Mouse (Mus musculus): ENCODE data around the gene Rhobtb3. TPM values are rescaled to one million over a fixed set of nuclear protein-coding genes. Genes with fewer than 3 reads are reported as not detected.

Gene Rhobtb3
- polyA plus RNA-seq, 1 experiment from 2014 or later = 27.2 TPM

DNA sequence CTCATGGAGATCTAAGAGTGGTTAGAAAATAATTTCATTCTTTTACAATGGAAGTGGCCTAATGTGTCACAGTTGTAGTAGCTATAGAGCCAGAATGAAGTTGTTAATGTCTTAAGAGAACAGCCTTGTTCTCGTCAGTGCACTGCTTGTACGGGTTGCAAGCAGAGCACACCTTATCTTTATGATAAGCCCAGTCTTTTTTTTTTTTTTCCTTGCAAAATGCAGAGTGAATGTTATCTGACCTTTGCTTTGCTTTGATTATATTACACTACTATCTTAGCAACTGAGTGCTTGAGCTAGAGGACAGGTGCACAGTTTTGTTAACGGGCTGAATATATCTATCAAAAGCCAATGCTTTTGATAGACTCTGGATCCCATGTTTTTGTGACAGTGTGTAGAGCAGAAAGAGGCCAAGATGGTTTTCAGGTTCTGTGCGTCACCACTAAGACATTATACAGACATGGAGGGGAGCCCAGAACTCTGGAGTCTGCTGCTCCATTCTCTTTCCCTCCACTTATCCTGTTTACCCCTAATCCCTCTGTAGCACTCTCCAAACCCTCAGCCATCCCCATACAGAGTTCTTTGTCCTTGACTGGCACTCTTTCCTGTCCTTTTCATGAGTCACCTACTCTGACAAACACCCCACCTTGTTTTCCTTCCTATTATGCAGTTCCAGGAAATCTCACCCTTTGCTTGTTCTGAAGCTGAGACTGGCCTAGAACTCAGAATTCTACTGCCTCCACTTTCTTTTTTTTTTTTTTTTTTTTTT is 68.9 kb downstream of the Rhobtb3 start:
- Histone ChIP-seq H3K9me3 (no peaks in the 10 kb centered on the region), H3K4me1 (replicated peaks) (0 out of 2 replicates have a peak, but pooled peaks cover under 1% of the 10 kb centered on the region), H3K36me3 (peaks cover 44% of the 10 kb centered on the region), H3K4me3 (no peak overlapping the region), H3K27ac (replicated peaks) (no peak overlapping the region), H3K4me2 (no peak overlapping the region), H3K9ac (no peak overlapping the region), H3K27me3 (no peaks in the 10 kb centered on the region)
- no peak for ATAC-seq (ENCODE audit: low read depth)
- 97% methylated on average over 4 of the region's 4 CpGs for WGBS

DNA sequence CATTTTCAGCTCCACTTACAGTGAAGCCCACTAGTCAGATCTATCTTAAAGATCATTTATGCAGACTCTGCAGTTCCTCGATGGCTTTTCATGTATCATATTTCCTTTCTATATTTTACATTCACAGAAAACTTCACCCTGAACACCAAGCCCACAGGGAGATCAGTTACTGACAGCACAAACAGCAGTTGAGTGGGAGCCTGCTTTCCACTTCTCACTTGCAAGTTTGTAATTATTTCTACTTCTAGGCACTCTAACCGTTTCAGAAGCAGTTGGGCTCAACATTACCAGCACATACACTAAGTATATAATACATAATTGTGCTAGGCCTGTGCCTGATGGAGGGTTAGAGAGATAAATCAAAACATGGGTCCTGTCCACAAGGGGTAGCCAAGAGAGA is 75.8 kb downstream of the Rhobtb3 start:
- H3K4me3 ChIP-seq = no peak overlapping the region
- H3K27me3 ChIP-seq = no peaks in the 10 kb centered on the region
- H3K27ac ChIP-seq (replicated peaks) = no peak overlapping the region
- peaks cover 37% of the 10 kb centered on the region for H3K36me3 ChIP-seq
- no peaks in the 10 kb centered on the region for H3K4me1 ChIP-seq (replicated peaks)
- H3K9me3 ChIP-seq = no peaks in the 10 kb centered on the region
- WGBS = 93% methylated on average over 2 of the region's 2 CpGs
- no peak overlapping the region for H3K9ac ChIP-seq
- no peak for ATAC-seq (ENCODE audit: low read depth)
- no peak overlapping the region for H3K4me2 ChIP-seq

DNA sequence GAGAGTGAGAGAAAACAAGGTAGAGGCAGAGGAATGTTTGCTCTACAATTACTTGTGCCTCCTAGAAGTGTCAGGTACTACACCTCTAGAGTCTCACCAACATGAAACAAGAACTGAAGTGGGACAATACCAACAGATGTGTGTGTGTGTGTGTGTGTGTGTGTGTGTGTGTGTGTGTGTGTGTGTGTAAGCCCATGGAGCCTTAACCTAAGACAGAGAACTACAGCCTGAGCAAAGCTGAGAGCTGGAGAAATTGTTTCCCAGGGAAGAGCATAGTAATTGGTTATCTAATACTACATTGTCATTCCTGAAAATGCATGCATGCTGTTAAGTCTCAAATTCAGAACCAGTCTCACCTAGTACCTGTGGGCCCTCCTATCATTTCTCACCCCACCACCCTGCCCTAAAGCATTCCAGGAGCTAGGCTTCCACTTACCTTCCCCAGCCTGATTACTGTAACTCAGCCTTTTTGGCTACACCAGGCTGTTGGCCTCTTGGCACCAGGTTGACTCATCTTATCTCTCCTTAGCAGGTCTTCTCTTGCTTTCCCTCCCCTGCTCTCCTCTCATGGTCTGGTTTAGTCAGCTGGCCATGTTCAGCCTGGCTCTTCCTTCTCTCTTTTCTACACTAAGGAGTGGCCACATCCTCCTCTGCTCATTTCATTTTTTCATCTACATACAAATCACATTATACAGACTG is 78.1 kb downstream of the Rhobtb3 start:
- Histone ChIP-seq H3K4me1 (replicated peaks) (no peaks in the 10 kb centered on the region), H3K9ac (no peak overlapping the region), H3K4me3 (no peak overlapping the region), H3K27me3 (no peaks in the 10 kb centered on the region), H3K4me2 (no peak overlapping the region), H3K36me3 (peaks cover 27% of the 10 kb centered on the region; the same call in 1 of the 2 replicates), H3K9me3 (no peaks in the 10 kb centered on the region), H3K27ac (replicated peaks) (no peak overlapping the region)
- no peak; the same call in 1 of the 2 replicates for ATAC-seq (ENCODE audit: low read depth)

DNA sequence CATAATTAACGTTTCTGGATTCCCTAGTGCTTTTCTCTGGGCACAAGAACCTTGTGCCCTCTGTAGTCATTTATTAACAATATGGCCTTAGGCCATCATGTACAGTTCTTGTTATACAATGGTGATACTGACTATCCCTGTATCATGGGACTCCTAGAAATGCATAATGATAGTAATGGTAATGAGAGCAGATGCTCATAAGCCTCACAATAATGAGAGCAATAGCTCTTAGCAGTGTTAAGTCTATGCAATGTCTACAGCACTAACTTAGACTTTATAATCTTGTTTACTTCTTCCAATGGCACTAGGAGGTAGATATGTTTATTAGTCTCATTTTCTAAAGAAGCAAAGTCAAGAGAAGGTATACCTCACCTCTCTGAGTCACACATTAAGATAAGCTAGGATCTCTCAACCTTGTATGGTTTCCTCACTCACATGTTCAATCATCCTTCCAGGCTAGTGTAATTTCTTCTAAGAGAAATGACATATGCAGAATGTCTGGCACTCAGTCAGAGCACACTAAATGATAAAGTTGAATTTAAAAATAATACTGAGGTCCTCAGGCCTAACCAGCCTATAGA is 84.4 kb downstream of the Rhobtb3 start:
- Histone ChIP-seq H3K9ac (no peak overlapping the region), H3K4me2 (no peak overlapping the region), H3K4me1 (replicated peaks) (no peaks in the 10 kb centered on the region), H3K36me3 (no peaks in the 10 kb centered on the region), H3K9me3 (peaks cover 7% of the 10 kb centered on the region; the same call in 1 of the 2 replicates), H3K4me3 (no peak overlapping the region), H3K27me3 (no peaks in the 10 kb centered on the region), H3K27ac (replicated peaks) (no peak overlapping the region)
- no peak for ATAC-seq (ENCODE audit: low read depth)
- 66% methylated on average over 1 of the region's 1 CpGs for WGBS

DNA sequence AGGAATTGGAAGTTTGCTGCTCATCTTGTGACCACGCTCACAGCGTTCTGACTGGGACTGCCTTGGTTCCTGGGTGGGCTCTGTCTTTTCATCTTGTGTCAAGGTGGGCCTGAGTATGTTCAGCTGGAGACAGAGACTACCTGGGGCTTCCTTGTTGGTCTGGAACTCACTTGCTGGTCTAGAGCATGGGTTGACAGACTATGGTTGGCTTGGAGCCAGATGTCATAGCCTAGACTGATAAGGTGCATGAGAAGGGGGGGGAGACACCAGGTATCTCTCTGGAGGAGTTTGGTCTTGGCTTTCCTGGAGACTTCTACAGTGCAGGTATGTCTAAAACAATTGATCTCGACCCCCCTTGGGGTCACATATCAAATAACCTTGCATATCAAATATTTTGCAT is 90.6 kb downstream of the Rhobtb3 start:
- H3K27me3 ChIP-seq = no peaks in the 10 kb centered on the region
- no peak overlapping the region for H3K27ac ChIP-seq (replicated peaks)
- H3K9ac ChIP-seq = no peak overlapping the region
- H3K4me1 ChIP-seq (replicated peaks) = 0 out of 2 replicates have a peak, but pooled peaks cover 3% of the 10 kb centered on the region
- H3K4me2 ChIP-seq = no peak overlapping the region
- peaks cover 7% of the 10 kb centered on the region; the same call in 1 of the 2 replicates for H3K9me3 ChIP-seq
- H3K36me3 ChIP-seq = no peaks in the 10 kb centered on the region
- no peak for ATAC-seq (ENCODE audit: low read depth)
- no peak overlapping the region for H3K4me3 ChIP-seq
- WGBS = 83% methylated on average over 3 of the region's 3 CpGs

DNA sequence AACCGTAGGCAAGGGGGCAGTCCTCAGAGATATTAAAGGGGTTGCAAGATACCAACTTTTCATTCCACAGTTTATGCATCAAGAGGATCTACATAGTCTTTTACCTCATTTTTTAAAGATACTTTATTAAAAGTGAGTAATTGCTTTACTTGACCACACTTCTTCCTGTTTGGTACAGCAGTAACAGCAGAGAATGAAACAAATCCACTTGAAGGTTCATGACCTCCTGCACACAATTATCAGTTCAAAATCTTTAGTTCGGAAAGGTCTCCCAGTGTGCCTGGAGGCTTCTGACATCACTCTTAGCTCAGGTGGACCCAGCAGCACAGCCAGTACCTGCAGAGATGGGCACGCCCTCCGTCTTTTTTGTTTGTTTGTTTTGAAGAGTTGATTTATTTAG is 91.7 kb downstream of the Rhobtb3 start:
- H3K4me1 ChIP-seq (replicated peaks) = 0 out of 2 replicates have a peak, but pooled peaks cover 3% of the 10 kb centered on the region
- WGBS = 91% methylated on average over 4 of the region's 4 CpGs
- H3K4me3 ChIP-seq = no peak overlapping the region
- no peaks in the 10 kb centered on the region for H3K36me3 ChIP-seq
- ATAC-seq (ENCODE audit: low read depth) = no peak
- no peaks in the 10 kb centered on the region for H3K27me3 ChIP-seq
- no peak overlapping the region for H3K27ac ChIP-seq (replicated peaks)
- no peak overlapping the region for H3K4me2 ChIP-seq
- H3K9ac ChIP-seq = no peak overlapping the region
- peaks cover 6% of the 10 kb centered on the region; the same call in 1 of the 2 replicates for H3K9me3 ChIP-seq

DNA sequence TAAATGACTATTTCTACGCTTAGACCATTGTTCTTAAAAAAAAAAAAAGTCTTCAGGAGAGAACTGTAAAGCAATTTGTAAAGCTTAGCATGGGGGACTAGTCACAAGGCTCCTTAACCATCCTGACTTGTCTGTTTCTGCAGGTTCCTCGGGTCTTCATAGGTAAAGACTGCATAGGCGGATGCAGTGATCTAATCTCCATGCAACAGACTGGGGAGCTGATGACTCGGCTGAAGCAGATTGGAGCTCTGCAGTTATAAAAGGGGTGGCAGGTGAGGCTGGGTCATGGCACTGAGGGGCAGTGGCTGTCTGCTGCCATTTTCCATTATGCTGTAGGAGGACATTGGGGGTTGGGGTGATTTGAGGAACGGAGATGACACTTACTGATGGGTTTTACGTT is 96.7 kb downstream of the Rhobtb3 start:
- ATAC-seq (ENCODE audit: low read depth) = no peak
- Histone ChIP-seq H3K27me3 (no peaks in the 10 kb centered on the region), H3K36me3 (no peaks in the 10 kb centered on the region), H3K4me3 (no peak overlapping the region), H3K9ac (no peak overlapping the region), H3K27ac (replicated peaks) (no peak overlapping the region), H3K9me3 (no peaks in the 10 kb centered on the region), H3K4me2 (no peak overlapping the region), H3K4me1 (replicated peaks) (0 out of 2 replicates have a peak, but pooled peaks cover 10% of the 10 kb centered on the region)
- 81% methylated on average over 6 of the region's 6 CpGs for WGBS

DNA sequence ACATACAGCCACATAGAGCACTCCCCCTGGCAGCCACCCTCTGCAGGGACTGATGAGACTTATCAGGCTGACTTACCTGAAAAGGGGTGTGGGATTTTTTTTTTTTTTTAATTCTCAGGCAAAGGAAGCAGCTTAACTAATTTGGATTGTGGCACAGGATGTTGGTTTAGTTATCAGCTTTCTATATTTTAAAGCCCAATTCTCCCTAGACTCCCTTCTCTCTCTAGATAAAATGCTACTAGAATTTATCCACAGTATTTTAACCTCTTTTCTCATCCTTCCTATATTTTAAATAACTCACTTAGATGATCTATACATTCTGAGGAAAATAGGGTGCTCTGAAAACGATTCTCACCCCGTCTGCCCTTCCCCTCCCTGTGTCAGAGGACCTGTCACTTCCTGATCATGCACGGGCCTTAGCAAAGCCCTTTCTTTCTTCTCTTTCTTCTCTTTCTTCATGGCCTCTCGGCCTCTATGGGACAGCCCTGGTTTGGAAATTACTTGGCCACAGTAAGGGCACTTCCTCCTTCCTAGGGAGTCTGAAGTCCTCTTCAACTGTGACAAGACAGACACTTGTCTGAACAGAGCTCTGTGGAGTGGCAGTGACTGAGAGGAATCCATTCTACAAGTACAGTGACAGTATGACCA is 98.1 kb downstream of the Rhobtb3 start:
- H3K9me3 ChIP-seq = no peaks in the 10 kb centered on the region
- H3K4me2 ChIP-seq = no peak overlapping the region
- no peak overlapping the region for H3K4me3 ChIP-seq
- H3K9ac ChIP-seq = no peak overlapping the region
- H3K36me3 ChIP-seq = no peaks in the 10 kb centered on the region
- H3K27me3 ChIP-seq = no peaks in the 10 kb centered on the region
- WGBS = 68% methylated on average over 4 of the region's 4 CpGs
- H3K4me1 ChIP-seq (replicated peaks) = peaks cover 24% of the 10 kb centered on the region
- H3K27ac ChIP-seq (replicated peaks) = no peak overlapping the region
- ATAC-seq (ENCODE audit: low read depth) = no peak

DNA sequence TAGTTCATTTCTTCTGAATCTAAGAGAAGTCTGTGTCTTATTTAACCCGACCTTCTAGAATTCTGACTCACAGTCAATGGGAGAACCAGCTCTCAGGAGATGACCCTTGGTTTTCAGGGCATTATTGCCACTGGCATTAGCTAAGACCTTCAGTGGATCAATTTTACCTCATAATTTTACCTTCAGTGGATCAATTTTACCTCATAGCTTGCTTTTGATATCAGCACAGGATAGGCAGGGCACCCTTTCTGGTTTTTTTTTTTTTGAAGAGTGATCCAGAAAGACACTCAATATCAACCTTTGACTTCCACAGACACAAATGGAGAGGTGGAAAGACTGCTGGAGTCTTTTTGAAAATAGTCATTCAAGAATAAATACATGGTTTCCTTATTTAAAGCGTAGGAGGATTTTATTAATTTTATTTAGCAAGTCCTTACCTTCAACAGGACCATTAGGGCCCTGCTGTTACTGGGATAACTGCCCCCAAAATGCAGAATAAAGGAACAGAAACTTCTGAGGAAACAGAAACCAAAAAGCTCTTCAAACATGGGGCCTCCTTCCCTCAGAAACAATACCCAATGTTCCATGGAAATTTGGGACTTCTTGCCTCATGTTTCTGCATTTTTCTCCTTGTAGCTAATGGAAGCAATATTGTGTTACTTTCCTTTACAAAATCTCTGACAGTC is 98.7 kb downstream of the Rhobtb3 start:
- ATAC-seq (ENCODE audit: low read depth) = no peak
- Histone ChIP-seq H3K4me3 (no peak overlapping the region), H3K27ac (replicated peaks) (no peak overlapping the region), H3K9ac (no peak overlapping the region), H3K36me3 (no peaks in the 10 kb centered on the region), H3K27me3 (no peaks in the 10 kb centered on the region), H3K9me3 (no peaks in the 10 kb centered on the region), H3K4me1 (replicated peaks) (peaks cover 31% of the 10 kb centered on the region), H3K4me2 (no peak overlapping the region)
- 97% methylated on average over 2 of the region's 2 CpGs for whole genome bisulfite sequencing

DNA sequence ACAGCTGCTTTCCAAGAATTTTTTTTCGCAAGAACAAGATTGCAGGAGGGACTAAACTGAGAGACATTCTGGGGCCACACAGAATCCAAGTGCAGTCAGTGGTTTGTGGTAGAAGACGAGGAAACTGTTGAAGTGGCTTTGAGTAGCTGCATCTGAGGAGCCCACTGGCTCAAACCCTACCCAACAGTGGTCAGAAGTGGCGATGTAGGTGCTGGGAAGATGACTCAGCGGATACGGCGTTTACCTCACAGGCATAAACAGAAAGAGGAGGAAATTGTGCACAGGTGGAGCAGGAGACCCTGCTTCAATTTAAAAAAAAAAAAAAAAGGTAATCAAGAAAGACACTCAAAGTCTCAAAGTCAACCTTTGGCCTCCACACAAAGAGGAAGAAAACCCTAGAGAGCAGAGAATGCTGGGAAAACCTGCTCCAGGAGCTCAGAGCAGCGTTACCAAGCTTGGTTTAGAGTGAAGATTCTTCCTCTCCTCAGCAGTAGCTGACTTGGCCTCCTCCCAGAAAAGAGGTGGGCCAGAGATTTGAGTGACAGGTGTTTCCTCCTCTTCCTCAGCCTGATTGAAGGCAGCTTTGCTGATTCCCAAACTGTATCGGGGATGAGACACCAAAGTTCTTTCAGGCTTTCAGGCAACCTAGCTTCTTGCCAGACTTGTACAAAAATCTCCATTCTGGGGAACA is 99.6 kb downstream of the Rhobtb3 start:
- WGBS = 86% methylated on average over 8 of the region's 8 CpGs
- H3K36me3 ChIP-seq = no peaks in the 10 kb centered on the region
- no peaks in the 10 kb centered on the region for H3K27me3 ChIP-seq
- H3K4me2 ChIP-seq = no peak overlapping the region
- no peak overlapping the region for H3K4me3 ChIP-seq
- peaks cover 37% of the 10 kb centered on the region for H3K4me1 ChIP-seq (replicated peaks)
- no peaks in the 10 kb centered on the region for H3K9me3 ChIP-seq
- no peak overlapping the region for H3K9ac ChIP-seq
- no peak overlapping the region for H3K27ac ChIP-seq (replicated peaks)
- ATAC-seq (ENCODE audit: low read depth) = no peak

DNA sequence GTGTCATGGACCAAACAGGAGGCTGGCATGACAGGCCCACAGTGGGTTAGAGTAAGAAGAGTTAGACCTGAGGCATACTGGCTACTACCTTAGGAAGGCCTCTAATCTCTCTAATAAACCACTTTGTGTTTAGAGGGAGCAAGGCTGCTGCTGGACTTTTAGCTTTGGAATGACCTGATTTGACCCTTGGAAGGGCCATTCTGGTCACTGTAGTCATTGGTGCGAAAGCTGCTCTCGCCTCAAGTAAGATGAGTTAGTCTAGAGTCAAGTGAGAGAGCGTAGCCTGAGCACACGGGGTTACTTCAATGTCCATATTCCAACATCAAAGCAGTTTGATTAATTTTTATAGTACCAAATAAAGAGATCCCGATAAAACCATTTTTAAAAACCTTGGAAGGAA is 100.4 kb downstream of the Rhobtb3 start:
- no peaks in the 10 kb centered on the region for H3K9me3 ChIP-seq
- no peak overlapping the region for H3K9ac ChIP-seq
- H3K4me3 ChIP-seq = no peak overlapping the region
- peaks cover 36% of the 10 kb centered on the region for H3K4me1 ChIP-seq (replicated peaks)
- H3K27me3 ChIP-seq = no peaks in the 10 kb centered on the region
- H3K27ac ChIP-seq (replicated peaks) = no peak overlapping the region
- WGBS = 94% methylated on average over 5 of the region's 5 CpGs
- H3K36me3 ChIP-seq = no peaks in the 10 kb centered on the region
- no peak overlapping the region for H3K4me2 ChIP-seq
- no peak for ATAC-seq (ENCODE audit: low read depth)

Measured in neural tube, embryonic 13.5 days (tissue).